Mouse (Mus musculus): ENCODE results near the gene Ston1.
A peak's percentile ranks its signal among the peaks of the same experiment; 100 is the strongest.

Gene Ston1

DNA sequence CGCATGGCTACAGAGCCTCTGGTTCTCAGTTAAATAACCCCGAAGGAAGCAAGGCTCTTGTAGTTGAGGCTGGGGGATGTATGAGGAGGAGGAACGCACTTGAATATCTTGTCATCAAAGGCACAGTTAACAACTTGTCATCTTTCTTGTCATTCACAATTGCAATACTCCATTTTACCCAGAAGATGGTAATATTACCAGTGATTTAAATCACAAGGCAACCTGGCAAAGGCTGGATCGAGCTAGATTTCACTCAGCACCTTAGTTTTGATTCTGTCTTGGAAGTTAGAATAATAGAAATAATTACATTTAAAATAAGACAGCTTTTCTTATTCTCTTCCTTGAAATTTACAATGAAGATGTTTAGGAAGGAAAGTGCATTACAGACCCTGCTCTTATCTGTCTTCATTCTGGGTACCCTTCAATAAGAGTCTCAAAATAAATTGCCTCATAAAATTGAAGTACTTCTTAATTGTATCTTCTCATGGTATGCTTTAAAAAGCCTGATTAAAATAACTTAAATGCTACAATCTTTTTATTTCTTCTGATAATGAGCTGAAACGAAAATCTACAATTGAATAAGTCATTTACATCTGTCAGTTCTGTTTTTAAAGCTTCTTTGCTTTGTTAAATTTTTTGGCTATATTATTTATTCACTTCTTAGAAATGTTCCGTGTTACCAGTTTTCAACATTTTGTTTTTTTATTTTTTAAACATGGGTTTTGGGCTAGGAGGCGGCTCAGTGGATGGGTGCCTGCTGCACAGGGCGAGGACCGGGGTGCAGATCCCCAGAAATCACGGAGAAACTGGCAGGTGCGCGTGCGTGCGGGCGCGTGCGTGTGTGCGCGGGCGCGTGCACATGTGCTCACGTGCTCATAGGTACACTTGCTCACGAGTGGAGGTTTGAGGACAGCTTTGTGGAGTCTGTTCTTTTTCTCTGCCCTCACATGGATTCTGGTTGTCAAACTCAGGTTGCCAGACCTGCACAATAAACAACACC, 78.1 kb downstream of the Ston1 start:
- DNase-seq (ENCODE audit: low read depth) = no peak

- DNase-seq (ENCODE audit: low read depth) = no peak
These were observed 90.7 kb downstream of the Ston1 start for GRCm38 (mm10) chr17:88688226-88688625.

- DNase-seq (ENCODE audit: low read depth) = no peak
These were observed 99.3 kb downstream of the Ston1 start for GRCm38 (mm10) chr17:88696656-88697333.

GRCm38 (mm10) chr17:88700901-88701300, 103.4 kb downstream of the Ston1 start:
- DNase-seq (ENCODE audit: low read depth) = no peak

DNA sequence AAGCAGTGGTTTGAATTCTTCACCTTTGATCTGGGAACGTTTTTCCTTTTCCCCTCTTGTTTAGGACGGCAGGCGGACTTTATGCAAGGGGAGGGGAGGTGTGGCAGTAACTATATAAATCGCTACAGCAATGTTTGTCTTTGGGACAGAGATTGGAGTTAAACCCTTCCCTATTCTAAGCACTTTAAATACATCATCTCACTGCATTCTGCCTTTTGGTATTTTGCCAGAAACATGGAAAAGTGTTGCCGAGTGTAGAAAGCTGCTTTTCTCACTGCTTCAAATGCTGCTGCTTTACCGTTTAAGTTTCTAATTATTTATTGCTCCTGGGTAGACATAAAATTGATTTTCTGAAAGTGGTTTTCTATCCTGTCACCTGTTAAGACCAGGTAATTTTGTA, 104.9 kb downstream of the Ston1 start:
- DNase-seq (ENCODE audit: low read depth) = peak; percentile 9

DNA sequence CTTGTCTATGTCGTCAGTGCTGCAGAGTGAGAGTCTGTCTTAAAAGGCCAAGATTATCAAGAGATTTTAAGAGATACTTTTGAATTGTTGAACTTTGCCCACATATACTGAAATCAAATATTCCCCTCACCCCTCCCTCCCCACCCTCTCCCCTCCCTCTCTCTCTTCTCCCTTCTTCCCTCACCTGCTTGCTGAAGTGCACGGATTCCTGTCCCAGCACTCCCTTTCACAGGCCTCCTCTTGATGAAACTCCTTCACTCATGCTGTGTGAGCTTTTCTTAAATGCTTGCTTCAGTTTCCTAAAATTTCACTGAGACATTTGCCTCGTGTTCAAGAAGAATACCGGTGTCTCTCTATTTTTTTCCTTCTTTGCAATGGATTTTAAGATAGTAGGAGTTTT, 105.6 kb downstream of the Ston1 start:
- DNase-seq (ENCODE audit: low read depth) = no peak

GRCm38 (mm10) chr17:88706231-88706649, 108.8 kb downstream of the Ston1 start:
- DNase-seq (ENCODE audit: low read depth) = no peak

All from NIH3T3 (cell line).